Mouse (Mus musculus): ENCODE measurements at regions not wholly inside any gene's neighbourhood (a gene's known extent, or its start where the extent isn't known, plus 50 kb on each side); places are given as distances from the start of the nearest gene placed in this dataset.

DNA sequence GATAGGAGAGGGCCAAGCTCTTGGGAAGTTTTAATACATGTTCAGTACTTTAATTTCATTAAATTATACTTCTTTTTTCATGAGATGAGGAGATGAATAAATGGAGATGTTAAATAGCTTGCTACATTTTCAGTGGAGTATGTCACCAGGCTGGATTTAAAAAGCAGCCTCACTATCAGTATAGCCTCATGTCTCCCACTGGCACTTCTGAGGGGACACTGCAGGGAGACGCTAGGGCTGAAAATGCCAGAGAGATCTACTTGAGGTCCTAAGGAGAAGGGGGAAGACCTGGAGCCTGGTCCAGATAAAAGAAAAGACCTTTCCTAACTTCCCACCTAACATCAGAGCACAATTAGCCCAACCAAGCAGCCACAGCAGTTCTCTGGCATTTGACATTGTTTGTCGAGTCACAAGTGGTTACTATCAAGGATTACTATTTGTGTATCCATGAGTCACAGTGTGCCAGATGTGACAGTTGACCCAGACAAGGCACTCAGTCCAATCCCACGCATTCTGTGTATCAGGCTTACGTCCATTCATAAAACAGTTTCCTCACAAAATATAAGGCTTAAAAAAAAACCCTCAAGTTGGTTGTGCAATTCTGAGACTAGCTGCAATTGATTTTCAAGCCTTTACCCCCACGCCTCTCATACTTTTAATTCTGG is 703.8 kb downstream of the Inhba start:
- Histone ChIP-seq H3K36me3 (ENCODE audit: control insufficient read depth, insufficient read depth, low read length) (no peaks in the 10 kb centered on the region), H3K27ac (ENCODE audit: control insufficient read depth, insufficient read depth, low read depth, low read length) (no peak overlapping the region), H3K4me3 (ENCODE audit: control insufficient read depth, low read depth, low read length) (no peak overlapping the region), H3K4me1 (ENCODE audit: control insufficient read depth, insufficient read depth, low read length) (no peaks in the 10 kb centered on the region), H3K27me3 (ENCODE audit: control insufficient read depth, insufficient read depth, low read length) (no peaks in the 10 kb centered on the region)
- TF ChIP-seq CTCF (IDR thresholded peaks at IDR 0.05; ENCODE audit: control insufficient read depth, insufficient read depth, insufficient replicate concordance, low read depth, low read length), result no peak
- TF ChIP-seq POLR2A (IDR thresholded peaks at IDR 0.05; ENCODE audit: control insufficient read depth, low read depth, low read length), result no peak

DNA sequence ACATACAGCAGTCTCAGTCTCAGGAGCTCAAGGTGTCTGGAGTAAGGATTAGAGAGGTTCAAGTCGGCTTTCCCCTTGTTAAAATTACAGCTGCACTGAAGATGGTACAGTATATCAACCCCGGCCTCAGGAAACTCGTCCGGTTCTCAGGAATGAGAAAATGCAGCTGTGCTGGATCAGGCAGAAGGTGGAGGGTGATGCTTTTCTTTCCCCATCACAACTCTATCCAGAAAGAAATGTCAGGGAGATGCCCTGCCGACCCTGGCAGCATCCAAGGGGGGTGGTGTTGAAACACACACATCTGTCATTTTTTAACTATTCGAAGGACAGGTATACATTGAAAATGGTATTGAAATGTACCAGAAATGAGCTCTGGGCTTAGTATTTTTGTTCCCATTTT is 704.7 kb downstream of the Inhba start:
- H3K27ac ChIP-seq (ENCODE audit: control insufficient read depth, insufficient read depth, low read depth, low read length), result no peak overlapping the region
- no peaks in the 10 kb centered on the region for H3K4me1 ChIP-seq (ENCODE audit: control insufficient read depth, insufficient read depth, low read length)
- H3K4me3 ChIP-seq (ENCODE audit: control insufficient read depth, low read depth, low read length), result no peak overlapping the region
- H3K36me3 ChIP-seq (ENCODE audit: control insufficient read depth, insufficient read depth, low read length), result no peaks in the 10 kb centered on the region
- no peak for TF ChIP-seq CTCF (IDR thresholded peaks at IDR 0.05; ENCODE audit: control insufficient read depth, insufficient read depth, insufficient replicate concordance, low read depth, low read length)
- TF ChIP-seq POLR2A (IDR thresholded peaks at IDR 0.05; ENCODE audit: control insufficient read depth, low read depth, low read length), result no peak
- no peaks in the 10 kb centered on the region for H3K27me3 ChIP-seq (ENCODE audit: control insufficient read depth, insufficient read depth, low read length)

- TF ChIP-seq CTCF (IDR thresholded peaks at IDR 0.05; ENCODE audit: control insufficient read depth, insufficient read depth, insufficient replicate concordance, low read depth, low read length) (no peak), POLR2A (IDR thresholded peaks at IDR 0.05; ENCODE audit: control insufficient read depth, low read depth, low read length) (no peak)
- H3K27me3 ChIP-seq (ENCODE audit: control insufficient read depth, insufficient read depth, low read length), result no peaks in the 10 kb centered on the region
- no peak overlapping the region for H3K4me3 ChIP-seq (ENCODE audit: control insufficient read depth, low read depth, low read length)
- no peaks in the 10 kb centered on the region for H3K36me3 ChIP-seq (ENCODE audit: control insufficient read depth, insufficient read depth, low read length)
- H3K4me1 ChIP-seq (ENCODE audit: control insufficient read depth, insufficient read depth, low read length), result no peaks in the 10 kb centered on the region
- no peak overlapping the region for H3K27ac ChIP-seq (ENCODE audit: control insufficient read depth, insufficient read depth, low read depth, low read length)
Observed at GRCm38 (mm10) chr13:16716796-16717749, 705.4 kb downstream of the Inhba start.

DNA sequence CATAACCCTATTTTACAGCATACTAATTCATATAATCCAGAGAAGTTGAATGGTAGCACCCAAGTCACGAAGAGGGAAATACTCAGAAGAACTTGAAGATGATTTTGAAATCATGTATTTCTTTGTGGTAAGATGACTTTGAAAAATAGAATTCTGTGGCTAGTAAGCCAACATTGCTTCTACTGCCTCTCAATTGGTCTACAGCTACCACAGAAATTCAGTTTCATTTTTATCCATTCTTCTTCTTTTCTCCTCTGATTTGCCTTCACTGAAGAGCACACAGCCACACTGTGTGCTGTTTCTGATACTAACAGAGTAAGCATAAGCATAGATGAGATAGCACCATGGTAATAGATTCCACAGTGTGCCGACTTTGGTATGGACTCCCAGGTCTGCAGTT is 708.4 kb downstream of the Inhba start:
- Histone ChIP-seq H3K27me3 (ENCODE audit: control insufficient read depth, insufficient read depth, low read length) (no peaks in the 10 kb centered on the region), H3K4me3 (ENCODE audit: control insufficient read depth, low read depth, low read length) (no peak overlapping the region), H3K27ac (ENCODE audit: control insufficient read depth, insufficient read depth, low read depth, low read length) (no peak overlapping the region), H3K36me3 (ENCODE audit: control insufficient read depth, insufficient read depth, low read length) (no peaks in the 10 kb centered on the region), H3K4me1 (ENCODE audit: control insufficient read depth, insufficient read depth, low read length) (no peaks in the 10 kb centered on the region)
- TF ChIP-seq CTCF (IDR thresholded peaks at IDR 0.05; ENCODE audit: control insufficient read depth, insufficient read depth, insufficient replicate concordance, low read depth, low read length), result no peak
- no peak for TF ChIP-seq POLR2A (IDR thresholded peaks at IDR 0.05; ENCODE audit: control insufficient read depth, low read depth, low read length)

DNA sequence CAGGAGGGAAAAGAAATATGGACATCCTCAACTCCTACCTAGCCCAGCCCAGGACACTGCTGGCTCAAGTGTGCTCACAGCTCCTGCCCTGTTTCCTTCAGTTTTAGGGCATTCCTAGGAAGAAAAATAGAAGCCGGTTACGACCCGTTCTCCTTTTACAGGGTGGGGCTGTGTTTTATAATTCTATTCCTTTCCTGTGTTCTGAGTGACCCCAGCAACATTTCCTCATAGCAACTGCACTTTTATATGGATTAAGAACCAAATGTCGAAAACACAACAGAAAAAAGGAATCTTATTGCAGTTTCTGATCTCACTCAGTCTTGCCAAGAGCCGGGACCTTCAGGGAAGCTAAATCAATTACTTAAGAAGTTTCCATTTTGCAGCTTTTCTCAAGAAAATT is 713.7 kb downstream of the Inhba start:
- Histone ChIP-seq H3K4me3 (ENCODE audit: control insufficient read depth, low read depth, low read length) (no peak overlapping the region), H3K27ac (ENCODE audit: control insufficient read depth, insufficient read depth, low read depth, low read length) (no peak overlapping the region), H3K36me3 (ENCODE audit: control insufficient read depth, insufficient read depth, low read length) (no peaks in the 10 kb centered on the region), H3K27me3 (ENCODE audit: control insufficient read depth, insufficient read depth, low read length) (no peaks in the 10 kb centered on the region), H3K4me1 (ENCODE audit: control insufficient read depth, insufficient read depth, low read length) (no peaks in the 10 kb centered on the region)
- TF ChIP-seq CTCF (IDR thresholded peaks at IDR 0.05; ENCODE audit: control insufficient read depth, insufficient read depth, insufficient replicate concordance, low read depth, low read length) (no peak), POLR2A (IDR thresholded peaks at IDR 0.05; ENCODE audit: control insufficient read depth, low read depth, low read length) (no peak)

- no peak overlapping the region for H3K27ac ChIP-seq (ENCODE audit: control insufficient read depth, insufficient read depth, low read depth, low read length)
- no peaks in the 10 kb centered on the region for H3K27me3 ChIP-seq (ENCODE audit: control insufficient read depth, insufficient read depth, low read length)
- no peak for TF ChIP-seq CTCF (IDR thresholded peaks at IDR 0.05; ENCODE audit: control insufficient read depth, insufficient read depth, insufficient replicate concordance, low read depth, low read length)
- TF ChIP-seq POLR2A (IDR thresholded peaks at IDR 0.05; ENCODE audit: control insufficient read depth, low read depth, low read length), result no peak
- no peaks in the 10 kb centered on the region for H3K4me1 ChIP-seq (ENCODE audit: control insufficient read depth, insufficient read depth, low read length)
- no peak overlapping the region for H3K4me3 ChIP-seq (ENCODE audit: control insufficient read depth, low read depth, low read length)
- no peaks in the 10 kb centered on the region for H3K36me3 ChIP-seq (ENCODE audit: control insufficient read depth, insufficient read depth, low read length)
Observed at GRCm38 (mm10) chr13:16738313-16738712, 726.7 kb downstream of the Inhba start.

GRCm38 (mm10) chr13:16739563-16739962 is 727.9 kb downstream of the Inhba start:
- no peak for TF ChIP-seq POLR2A (IDR thresholded peaks at IDR 0.05; ENCODE audit: control insufficient read depth, low read depth, low read length)
- TF ChIP-seq CTCF (IDR thresholded peaks at IDR 0.05; ENCODE audit: control insufficient read depth, insufficient read depth, insufficient replicate concordance, low read depth, low read length), result no peak
- no peaks in the 10 kb centered on the region for H3K27me3 ChIP-seq (ENCODE audit: control insufficient read depth, insufficient read depth, low read length)

More at GRCm38 (mm10) chr13:16739563-16739962, 727.9 kb downstream of the Inhba start:
- Histone ChIP-seq H3K27ac (ENCODE audit: control insufficient read depth, insufficient read depth, low read depth, low read length) (no peak overlapping the region), H3K4me1 (ENCODE audit: control insufficient read depth, insufficient read depth, low read length) (no peaks in the 10 kb centered on the region), H3K4me3 (ENCODE audit: control insufficient read depth, low read depth, low read length) (no peak overlapping the region), H3K36me3 (ENCODE audit: control insufficient read depth, insufficient read depth, low read length) (no peaks in the 10 kb centered on the region)

Data from testis, adult 2 months (tissue).